Mouse (Mus musculus) C2C12 (cell line): Measurements from ENCODE around the gene Clcn7.

Experiments used
- CTCF ChIP-seq: IDR thresholded peaks from one replicate; pipeline ENCODE4 v1.5.1; 2011; ENCODE audit not compliant: control insufficient read depth, insufficient read depth, insufficient read length
- FOSL1 ChIP-seq: IDR thresholded peaks from one replicate; pipeline ENCODE4 v1.8.0; 2011; ENCODE audit warnings: mild to moderate bottlenecking, low read length; ENCODE audit not compliant: poor library complexity, insufficient read depth, severe bottlenecking
- MAX ChIP-seq: IDR thresholded peaks from one replicate; pipeline ENCODE4 v1.6.1; 2011; ENCODE audit warnings: mild to moderate bottlenecking, control low read depth

DNA sequence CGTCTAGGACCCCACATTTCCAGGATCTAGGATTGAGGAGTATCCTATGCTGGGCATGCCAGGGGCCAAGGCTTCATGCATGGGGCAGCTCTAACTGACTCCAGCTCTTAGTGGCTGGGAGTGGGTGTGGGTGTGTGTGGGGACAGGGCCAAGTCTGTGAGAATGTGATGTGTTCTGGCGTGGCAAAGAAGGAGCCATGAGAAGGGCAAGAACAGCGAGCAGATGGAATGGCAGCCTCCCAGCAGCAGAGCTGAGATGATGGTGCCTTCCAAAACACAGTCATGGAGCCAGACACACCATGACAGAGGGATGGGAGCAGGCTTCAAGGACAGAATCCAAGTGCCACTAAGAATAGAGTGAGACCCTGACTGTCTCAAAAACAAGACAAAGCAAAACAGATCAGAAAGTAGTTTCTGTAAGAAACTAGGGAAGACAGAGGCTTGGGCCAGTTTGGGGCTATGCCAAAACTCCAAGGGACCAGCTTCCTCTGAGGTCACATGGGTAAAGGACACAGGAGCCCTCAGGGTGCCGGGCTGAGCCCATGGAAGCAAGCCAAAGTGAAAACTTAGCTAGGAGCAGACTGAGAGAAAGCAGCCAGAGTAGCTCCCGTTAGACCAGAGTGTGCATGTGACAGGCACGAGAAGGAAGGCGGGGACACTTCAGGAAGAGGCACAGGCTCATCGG lies 21.3 kb upstream of the Clcn7 start:
- no peak for TF ChIP-seq CTCF
- TF ChIP-seq MAX, result no peak
- no peak for TF ChIP-seq FOSL1
